Mouse (Mus musculus) lung, postnatal 10 days (tissue): ENCODE measurements around the gene Med16.

Experiments
- DNase-seq: peaks from one replicate; pipeline ENCODE4 v3.0.0; 2021

Gene Med16

GRCm38 (mm10) chr10:79881981-79882380 is 26.7 kb downstream of the Med16 start:
- DNase-seq, result peak; percentile 66

- DNase-seq, result no peak
Measured at GRCm38 (mm10) chr10:79880721-79881120, 28.0 kb downstream of the Med16 start.

DNA sequence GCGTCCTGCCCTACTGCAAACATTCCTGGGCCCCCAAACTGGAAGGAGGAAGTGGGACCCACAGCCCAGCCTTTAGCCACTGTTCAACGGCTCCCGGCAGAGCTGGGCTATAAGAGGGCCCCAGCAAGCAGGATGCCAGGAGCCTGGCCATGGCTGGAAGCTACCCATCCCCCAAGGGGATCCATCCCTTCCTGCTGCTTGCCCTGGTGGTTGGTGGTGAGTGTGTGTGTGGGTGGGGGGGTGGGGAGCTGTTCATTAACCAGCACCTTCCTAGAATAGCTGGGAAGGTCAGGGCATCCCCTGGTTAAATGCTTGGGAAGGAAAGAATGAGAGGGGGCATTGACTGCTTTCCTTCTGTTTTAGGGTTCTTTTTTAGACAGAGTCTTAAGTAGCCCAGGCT is 29.2 kb downstream of the Med16 start:
- no peak for DNase-seq

DNA sequence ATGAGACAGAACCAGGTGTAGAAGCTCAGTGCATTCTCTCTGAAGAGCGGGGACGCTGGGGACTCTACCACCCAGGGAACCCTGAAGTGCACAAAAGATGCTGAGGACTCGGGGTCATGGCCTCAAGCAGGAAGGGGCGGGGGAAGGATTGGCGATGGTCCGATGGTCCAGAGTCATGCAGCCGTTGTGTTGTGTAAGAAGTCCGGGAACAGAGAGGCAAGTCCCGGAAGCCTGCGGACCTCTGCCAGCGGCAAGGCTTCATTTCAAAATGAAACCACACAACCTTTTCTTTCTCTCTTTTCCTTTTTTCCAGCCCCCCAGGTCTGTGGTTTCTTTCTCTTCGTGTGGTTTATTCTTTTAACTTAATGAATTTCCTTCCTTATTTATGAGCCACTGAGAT is 31.0 kb downstream of the Med16 start:
- DNase-seq, result peak; percentile 77

DNA sequence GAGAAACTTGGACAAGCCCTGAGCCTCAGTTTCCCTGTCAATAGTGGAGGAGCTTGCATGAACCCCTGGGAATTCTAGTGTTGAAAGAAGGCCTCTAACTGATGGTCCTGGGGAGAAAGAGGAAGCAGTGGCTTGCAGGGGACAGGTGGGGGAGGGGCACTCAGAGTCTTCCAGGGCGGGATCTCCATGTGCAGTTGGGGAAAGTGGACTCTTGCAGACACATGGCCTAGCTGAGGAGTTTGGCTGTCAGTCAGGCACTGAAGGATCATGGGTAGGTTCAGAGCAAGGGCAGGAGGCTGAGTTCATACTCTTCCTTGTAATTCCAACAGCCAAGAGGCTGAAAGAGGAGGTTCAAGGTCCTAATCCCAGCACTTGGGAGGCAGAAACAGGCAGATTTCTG is 31.5 kb downstream of the Med16 start:
- no peak for DNase-seq

DNA sequence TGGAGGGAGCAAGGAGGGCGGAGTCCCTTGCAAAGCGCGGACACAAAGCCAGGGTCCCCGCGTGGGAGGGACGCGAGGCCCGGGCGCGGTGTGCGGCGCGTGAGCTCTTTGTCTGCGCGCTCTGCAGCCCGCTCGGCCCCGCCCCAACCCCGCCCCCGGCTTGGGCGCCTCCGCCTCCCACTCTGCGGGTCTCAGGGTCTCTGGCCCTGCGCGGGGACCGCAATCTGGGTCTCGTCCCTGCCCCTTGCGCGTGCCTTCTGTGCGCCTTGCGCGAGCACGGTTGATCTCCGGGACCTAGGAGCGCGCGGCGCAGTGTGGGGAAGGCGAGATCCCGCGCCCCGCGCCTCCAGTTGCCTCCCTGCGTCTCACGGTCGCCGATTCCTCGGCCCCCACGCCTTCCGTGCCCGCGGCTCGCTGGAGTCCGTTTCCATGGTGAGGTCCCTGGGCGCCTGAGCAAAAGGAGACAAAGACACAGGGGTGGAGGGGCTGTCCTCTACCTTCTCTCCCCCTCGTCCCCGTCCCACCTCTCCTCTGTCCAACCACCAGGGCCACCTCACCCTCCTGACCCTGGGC is 34.3 kb downstream of the Med16 start, which contains the start of the genes Prtn3 and Plppr3:
TSS of gene Prtn3 (plus strand) at position 187 of the 573 bp plus-strand sequence.
TSS of gene Plppr3 (minus strand) at position 345 of the 573 bp plus-strand sequence.
- no peak for DNase-seq

DNA sequence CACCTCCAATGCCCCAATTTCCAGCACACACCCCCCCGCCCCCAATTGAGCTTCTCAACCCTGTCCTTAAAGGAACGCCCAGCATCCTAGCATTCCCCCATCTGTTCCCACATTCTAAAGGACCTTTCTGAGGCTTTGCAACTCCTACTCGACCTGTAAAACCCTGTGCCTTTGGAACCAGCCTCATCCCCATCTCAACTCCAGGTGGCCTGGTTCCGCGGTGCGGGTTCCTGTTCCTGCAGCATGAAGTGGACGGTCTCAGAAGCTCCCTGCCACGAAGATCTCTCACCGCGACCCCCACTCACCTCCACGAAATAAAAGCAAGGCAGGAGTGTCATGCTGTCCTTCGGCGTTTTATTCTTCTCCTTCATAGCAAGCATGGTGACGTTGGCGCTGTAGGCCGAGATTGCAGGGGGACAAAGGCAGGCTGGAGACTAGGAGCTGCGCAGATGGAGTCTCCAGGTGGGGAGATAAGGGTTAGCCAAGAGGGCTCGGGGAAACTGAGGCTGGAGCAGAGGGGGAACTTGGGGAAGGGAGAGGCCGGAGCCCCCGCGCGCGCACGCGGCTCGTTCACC is 34.9 kb downstream of the Med16 start:
- DNase-seq, result no peak

DNA sequence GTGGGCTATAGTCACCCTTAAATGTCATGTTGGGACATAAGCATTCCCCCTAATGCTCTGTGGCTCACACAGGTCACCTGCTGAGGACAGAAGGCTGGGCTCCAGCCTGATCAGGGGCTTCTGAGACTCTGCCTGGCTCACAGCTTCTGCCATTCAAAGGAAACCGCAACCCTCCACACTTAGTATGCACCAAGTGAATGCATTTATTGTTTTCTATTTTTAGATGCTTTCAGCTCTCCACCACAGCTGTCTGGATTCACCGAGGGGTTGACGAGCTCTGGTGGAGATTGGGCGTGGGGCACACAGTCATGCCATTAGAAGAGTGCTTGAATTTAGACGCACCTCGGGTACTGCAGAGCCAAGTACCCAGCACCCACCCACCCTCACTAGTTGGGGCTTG is 35.4 kb downstream of the Med16 start:
- DNase-seq, result no peak

DNA sequence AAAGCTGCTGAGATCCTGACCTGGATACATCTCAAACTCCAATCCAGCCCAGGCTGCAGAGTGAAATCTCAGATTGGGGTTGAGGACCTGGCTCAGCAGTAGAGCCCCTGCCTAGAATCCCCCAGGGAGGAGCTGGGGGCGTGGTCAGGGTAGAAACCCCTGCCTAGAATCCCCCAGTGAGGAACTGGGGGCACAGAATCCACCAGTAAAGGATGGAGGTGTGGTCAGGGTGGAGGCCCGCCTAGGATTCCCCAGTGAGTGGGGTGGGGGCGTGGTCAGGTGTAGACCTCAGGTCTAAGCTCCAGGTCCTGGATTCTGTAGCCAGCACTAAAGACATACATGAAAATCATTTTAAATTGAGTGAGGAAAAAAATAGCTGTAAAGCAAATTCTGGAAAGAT is 35.9 kb downstream of the Med16 start:
- no peak for DNase-seq

- DNase-seq, result no peak
Measured at GRCm38 (mm10) chr10:79871845-79872244, 36.9 kb downstream of the Med16 start.

DNA sequence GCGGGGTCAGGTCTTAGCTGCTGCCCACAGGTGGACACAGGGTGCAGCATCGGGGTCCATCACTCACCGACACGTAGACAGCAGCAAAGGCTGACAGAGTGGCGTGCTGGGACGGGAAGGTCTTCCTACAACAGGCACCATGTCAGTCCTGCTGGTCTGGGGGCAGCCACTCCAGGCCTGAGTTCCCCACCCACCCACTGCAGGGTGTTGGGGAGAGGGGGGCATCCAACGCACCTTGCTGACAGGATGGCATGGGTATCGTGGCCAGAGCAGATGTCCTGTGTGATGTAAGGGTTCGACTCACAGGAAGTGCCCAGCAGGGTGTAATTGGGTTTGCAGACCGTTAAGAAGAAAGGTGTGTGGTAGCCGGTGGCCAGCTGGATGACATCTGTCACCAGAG is 42.1 kb downstream of the Med16 start:
- DNase-seq, result no peak

- DNase-seq, result no peak
Measured at GRCm38 (mm10) chr10:79865801-79866295, 42.9 kb downstream of the Med16 start.

DNA sequence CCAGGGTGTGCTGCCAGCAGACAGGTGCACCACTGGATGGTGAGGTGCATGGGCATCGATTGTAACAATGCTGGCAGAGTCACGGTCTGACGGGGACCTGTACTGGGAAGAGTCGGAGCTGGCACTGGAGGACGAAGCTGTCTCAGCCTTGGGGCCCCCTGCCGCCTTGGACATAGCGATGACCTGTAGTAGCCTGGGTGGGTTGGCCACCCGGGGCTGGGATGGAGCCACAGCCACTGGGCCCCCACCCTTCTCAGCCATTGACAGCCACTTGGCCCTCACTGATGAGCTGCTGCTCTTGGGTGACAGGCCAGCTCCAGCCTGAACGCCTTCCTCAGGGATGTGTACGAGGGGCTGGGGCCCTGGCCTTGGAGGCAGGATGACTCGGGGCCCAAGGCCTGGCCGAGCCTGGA is 43.5 kb downstream of the Med16 start:
- no peak for DNase-seq

DNA sequence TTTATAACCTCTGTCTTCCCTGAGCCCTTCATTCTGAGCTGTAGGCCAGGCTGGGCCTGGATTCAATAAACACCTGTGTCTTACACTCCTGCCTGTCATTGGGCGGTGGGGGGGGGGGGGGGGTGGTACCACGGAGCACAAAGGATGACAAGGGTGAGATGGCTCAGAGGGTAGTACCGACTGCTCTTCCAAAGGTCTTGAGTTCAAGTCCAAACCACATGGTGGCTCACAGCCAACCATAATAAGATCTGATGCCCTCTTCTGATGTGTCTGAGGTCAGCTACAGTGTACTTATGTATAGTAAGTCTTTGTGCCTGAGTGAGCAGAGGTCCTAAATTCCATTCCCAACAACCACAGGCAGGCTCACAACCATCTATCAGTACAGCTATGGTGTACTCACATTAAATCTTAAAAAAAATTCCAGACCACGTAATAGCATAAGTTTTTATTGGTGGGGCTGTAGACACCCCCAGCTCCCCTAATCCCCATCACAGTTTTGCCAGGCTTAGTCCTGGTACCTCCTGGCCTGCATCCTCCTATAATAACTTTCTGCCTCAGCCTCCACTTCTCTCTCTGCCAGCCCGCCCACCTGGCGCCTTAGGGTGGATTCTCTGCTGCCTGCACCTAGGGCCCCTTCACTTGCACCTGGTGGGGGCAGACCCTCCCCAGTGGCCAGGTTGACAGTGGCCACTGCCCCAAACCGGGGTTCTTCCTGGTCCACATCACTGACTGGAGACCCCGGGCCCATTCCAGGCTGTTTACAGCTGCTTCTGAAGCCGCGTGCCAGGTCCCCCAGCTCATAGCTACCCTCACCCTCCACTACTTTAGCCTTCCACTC is 44.2 kb downstream of the Med16 start:
- DNase-seq, result no peak

DNA sequence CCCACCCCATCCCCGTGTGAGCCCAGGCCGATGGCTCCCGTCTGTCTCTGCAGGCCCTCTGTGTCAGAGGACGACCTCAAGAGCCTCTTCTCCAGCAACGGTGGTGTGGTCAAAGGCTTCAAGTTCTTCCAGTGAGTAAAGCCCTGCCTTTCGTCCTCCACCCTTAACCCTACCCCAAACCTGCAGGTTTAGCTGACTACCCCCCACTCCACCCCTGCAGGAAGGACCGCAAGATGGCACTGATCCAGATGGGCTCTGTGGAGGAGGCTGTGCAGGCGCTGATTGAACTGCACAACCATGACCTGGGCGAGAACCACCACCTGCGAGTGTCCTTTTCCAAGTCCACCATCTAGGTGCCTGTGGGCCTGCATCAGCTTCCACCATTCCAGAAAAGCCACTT is 45.8 kb downstream of the Med16 start:
- DNase-seq, result no peak

DNA sequence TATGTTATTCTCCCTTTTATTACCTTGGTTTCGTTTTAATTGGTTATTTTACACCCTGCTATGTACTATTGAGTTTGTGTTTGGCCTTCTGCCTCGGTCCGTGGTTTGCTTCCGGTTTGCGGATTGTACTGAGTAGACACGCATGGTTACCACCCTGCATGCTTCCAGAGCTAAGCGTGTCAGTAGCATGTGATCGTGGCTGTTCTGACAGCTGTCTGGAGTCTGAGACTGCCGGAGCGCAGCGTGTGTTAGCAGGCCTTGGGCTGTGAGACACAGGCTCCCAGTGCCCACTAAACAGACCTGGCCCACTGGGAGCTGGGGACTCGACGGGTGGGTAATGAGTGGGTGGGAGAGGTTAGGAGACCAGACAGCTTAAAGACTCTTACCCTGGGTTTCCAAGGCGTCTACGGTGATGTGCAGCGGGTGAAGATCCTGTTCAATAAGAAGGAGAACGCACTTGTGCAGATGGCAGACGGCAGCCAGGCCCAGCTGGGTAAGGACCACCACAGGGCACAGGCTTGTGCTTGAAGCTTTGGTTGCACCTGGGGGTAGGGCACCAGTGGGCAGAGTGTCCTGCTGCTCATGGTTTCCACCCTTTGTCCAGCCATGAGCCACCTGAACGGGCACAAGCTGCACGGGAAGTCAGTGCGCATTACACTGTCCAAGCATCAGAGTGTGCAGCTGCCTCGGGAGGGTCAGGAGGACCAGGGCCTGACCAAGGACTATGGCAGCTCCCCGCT is 46.5 kb downstream of the Med16 start:
- DNase-seq, result no peak

DNA sequence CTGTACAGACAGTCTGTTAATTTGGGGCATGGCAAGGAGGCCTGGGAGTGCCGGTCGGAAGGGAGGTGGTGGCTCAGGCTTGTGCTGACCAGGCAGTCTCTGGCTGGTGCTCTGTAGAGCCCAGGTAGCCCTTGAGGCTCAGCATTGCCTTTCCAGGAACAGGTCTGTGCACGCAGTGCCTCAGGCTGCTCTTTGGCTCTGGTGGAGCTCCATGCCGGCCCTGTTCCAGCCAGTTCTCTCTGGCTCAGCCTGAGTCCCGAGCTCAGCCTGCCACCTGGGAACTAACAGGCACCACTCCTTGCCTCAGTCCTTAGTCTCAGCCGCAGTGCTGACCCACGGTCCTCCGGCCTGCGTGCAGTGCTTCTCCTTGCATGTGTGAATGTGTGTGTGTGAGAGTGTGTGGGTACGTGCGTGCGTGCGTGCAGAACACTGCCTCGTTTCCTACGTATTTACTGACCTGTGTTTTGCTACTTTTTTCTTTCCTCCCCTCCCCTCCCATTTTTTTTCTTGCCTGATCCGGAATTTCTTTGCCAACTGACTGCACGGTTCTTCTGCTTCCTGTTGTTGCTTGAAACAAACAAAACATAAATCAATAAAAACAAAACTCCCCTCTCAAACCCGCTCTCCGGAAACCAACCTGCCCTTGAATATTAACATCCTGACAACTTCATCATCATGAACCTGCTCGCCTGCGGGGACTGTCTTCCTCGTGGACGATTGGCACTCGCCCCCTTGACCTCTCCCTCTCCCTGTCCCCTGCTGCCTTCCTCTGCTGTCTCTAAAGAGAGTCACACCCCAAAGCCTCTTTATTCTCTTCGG is 47.3 kb downstream of the Med16 start:
- no peak for DNase-seq

- DNase-seq, result no peak
Measured at GRCm38 (mm10) chr10:79860079-79860911, 48.4 kb downstream of the Med16 start.

DNA sequence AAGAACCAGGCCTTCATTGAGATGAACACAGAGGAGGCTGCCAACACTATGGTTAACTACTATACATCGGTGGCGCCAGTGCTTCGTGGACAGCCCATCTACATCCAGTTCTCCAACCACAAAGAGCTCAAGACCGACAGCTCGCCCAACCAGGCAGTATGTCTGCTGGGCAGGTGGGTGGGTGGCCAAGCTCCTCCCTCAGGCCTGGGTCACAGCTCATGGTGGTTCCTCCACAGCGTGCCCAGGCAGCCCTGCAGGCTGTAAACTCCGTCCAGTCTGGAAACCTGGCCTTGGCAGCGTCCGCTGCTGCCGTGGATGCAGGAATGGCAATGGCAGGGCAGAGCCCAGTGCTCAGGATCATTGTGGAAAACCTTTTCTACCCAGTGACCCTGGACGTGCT is 49.6 kb downstream of the Med16 start:
- DNase-seq, result no peak

- DNase-seq, result peak; percentile 90
Measured at GRCm38 (mm10) chr10:79858416-79859074, 50.2 kb downstream of the Med16 start.

GRCm38 (mm10) chr10:79857894-79858293 is 50.8 kb downstream of the Med16 start:
- DNase-seq, result no peak
